Mouse (Mus musculus): ENCODE results near the gene Fam129a.

DNA sequence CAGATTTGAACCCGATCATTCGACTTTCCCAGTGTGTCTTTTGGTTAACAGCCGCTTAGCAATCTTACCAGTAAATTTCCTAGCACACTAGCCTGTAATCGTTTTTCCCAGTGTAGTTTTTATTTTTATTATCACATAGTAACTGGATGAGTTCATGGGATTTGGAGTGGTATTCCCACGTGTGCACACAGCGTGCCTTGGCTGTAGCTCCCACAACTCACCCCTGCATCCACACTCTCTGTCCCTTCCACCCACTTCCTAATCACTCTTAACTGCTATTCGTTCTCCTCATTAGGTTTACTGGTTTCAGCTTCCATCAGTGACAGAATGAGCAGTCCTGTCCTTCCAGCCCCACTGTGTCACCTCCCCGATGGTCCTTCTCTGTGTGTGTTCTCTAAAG lies 25.6 kb downstream of the Fam129a start:
- TF ChIP-seq CTCF (conservative IDR thresholded peaks at IDR 0.05; ENCODE audit: low read length) (no peak), NANOG (IDR thresholded peaks at IDR 0.05; ENCODE audit: borderline replicate concordance, low read length) (no peak), POU5F1 (IDR thresholded peaks at IDR 0.05; ENCODE audit: borderline replicate concordance, low read length) (no peak)

Data from E14TG2a.4 (cell line).